Mouse (Mus musculus) testis, adult 2 months (tissue): ENCODE measurements at regions not wholly inside any gene's neighbourhood (a gene's known extent, or its start where the extent isn't known, plus 50 kb on each side); places are given as distances from the start of the nearest gene placed in this dataset.

ENCODE experiments used
- CTCF ChIP-seq: fragments of 200-500 bp; IDR thresholded peaks from 2 replicates; pipeline ENCODE4 v1.5.1; 2012; ENCODE audit warnings: low read depth, mild to moderate bottlenecking, inconsistent platforms, low read length, moderate library complexity; ENCODE audit not compliant: control insufficient read depth, insufficient read depth, insufficient replicate concordance
- POLR2A ChIP-seq: fragments of 200-500 bp; IDR thresholded peaks from 2 replicates; pipeline ENCODE4 v1.6.1; 2012; ENCODE audit warnings: low read depth, mild to moderate bottlenecking, inconsistent platforms, low read length, moderate library complexity; ENCODE audit not compliant: control insufficient read depth

GRCm38 (mm10) chr15:59261380-59261779 is 372.3 kb downstream of the Gm49356 start:
- TF ChIP-seq CTCF (no peak), POLR2A (no peak)
